Mouse (Mus musculus): ENCODE measurements around the gene Myh3.

Gene Myh3

GRCm38 (mm10) chr11:67144559-67145265 lies 66.6 kb downstream of the Myh3 start:
- DNase-seq (ENCODE audit: low read depth, low spot score) = peak; percentile 90

GRCm38 (mm10) chr11:67145482-67146408 lies 67.6 kb downstream of the Myh3 start:
- no peak for DNase-seq (ENCODE audit: low read depth, low spot score)

GRCm38 (mm10) chr11:67146409-67147282 lies 68.5 kb downstream of the Myh3 start:
- peak; percentile 36 for DNase-seq (ENCODE audit: low read depth, low spot score)

- no peak for DNase-seq (ENCODE audit: low read depth, low spot score)
Observed at GRCm38 (mm10) chr11:67147283-67147921, 69.3 kb downstream of the Myh3 start.

GRCm38 (mm10) chr11:67148286-67149012 lies 70.3 kb downstream of the Myh3 start:
- no peak for DNase-seq (ENCODE audit: low read depth, low spot score)

GRCm38 (mm10) chr11:67150237-67150636 lies 72.1 kb downstream of the Myh3 start:
- no peak for DNase-seq (ENCODE audit: low read depth, low spot score)

GRCm38 (mm10) chr11:67151159-67151558 lies 73.1 kb downstream of the Myh3 start:
- DNase-seq (ENCODE audit: low read depth, low spot score) = no peak

Measured in A20 (cell line).